Mouse (Mus musculus): Measurements from ENCODE around the gene Camk1d. TPM values are rescaled to one million over a fixed set of nuclear protein-coding genes. Genes with fewer than 3 reads are reported as not detected.
A peak's percentile ranks its signal among the peaks of the same experiment; 100 is the strongest.

Gene Camk1d
- polyA plus RNA-seq, 1 experiment = 1.6 TPM

GRCm38 (mm10) chr2:5420621-5421196, 293.6 kb downstream of the Camk1d start:
- H3K4me3 ChIP-seq (ENCODE audit: insufficient read depth, poor library complexity, severe bottlenecking) = no peak overlapping the region
- no peaks in the 10 kb centered on the region for H3K79me2 ChIP-seq (ENCODE audit: control insufficient read depth, insufficient read depth)
- no peaks in the 10 kb centered on the region for H3K79me3 ChIP-seq (ENCODE audit: low read depth)
- H3K27me3 ChIP-seq (ENCODE audit: control insufficient read depth, insufficient read depth, insufficient read length) = no peaks in the 10 kb centered on the region
- TF ChIP-seq MYOG (IDR thresholded peaks at IDR 0.05; ENCODE audit: control insufficient read depth, extremely low read depth, insufficient read length) (no peak), CEBPB (IDR thresholded peaks at IDR 0.05; ENCODE audit: low read depth) (no peak), USF1 (IDR thresholded peaks at IDR 0.05; ENCODE audit: low read depth) (no peak), CTCF (IDR thresholded peaks at IDR 0.05; ENCODE audit: control insufficient read depth, insufficient read depth, insufficient read length) (no peak), MYOD1 (IDR thresholded peaks at IDR 0.05; ENCODE audit: control insufficient read depth, insufficient read length, low read depth) (no peak), MAX (IDR thresholded peaks at IDR 0.05) (no peak), FOSL1 (IDR thresholded peaks at IDR 0.05; ENCODE audit: insufficient read depth, low read length, poor library complexity, severe bottlenecking) (no peak)
- H3K36me3 ChIP-seq (ENCODE audit: control insufficient read depth, insufficient read depth) = no peaks in the 10 kb centered on the region
- no peak overlapping the region for H3ac ChIP-seq (ENCODE audit: control insufficient read depth, insufficient read length, low read depth)

- no peaks in the 10 kb centered on the region for H3K79me3 ChIP-seq (ENCODE audit: low read depth)
Measured at GRCm38 (mm10) chr2:5418802-5419201, 295.5 kb downstream of the Camk1d start.

GRCm38 (mm10) chr2:5417158-5418032, 296.9 kb downstream of the Camk1d start:
- TF ChIP-seq MAX (IDR thresholded peaks at IDR 0.05) (no peak), USF1 (IDR thresholded peaks at IDR 0.05; ENCODE audit: low read depth) (no peak), FOSL1 (IDR thresholded peaks at IDR 0.05; ENCODE audit: insufficient read depth, low read length, poor library complexity, severe bottlenecking) (no peak), CEBPB (IDR thresholded peaks at IDR 0.05; ENCODE audit: low read depth) (no peak), MYOD1 (IDR thresholded peaks at IDR 0.05; ENCODE audit: control insufficient read depth, insufficient read length, low read depth) (no peak), CTCF (IDR thresholded peaks at IDR 0.05; ENCODE audit: control insufficient read depth, insufficient read depth, insufficient read length) (no peak), MYOG (IDR thresholded peaks at IDR 0.05; ENCODE audit: control insufficient read depth, extremely low read depth, insufficient read length) (no peak)
- Histone ChIP-seq H3K27me3 (ENCODE audit: control insufficient read depth, insufficient read depth, insufficient read length) (no peaks in the 10 kb centered on the region), H3K79me3 (ENCODE audit: low read depth) (no peaks in the 10 kb centered on the region)

More at GRCm38 (mm10) chr2:5418802-5419201, 295.5 kb downstream of the Camk1d start:
- H3K4me3 ChIP-seq (ENCODE audit: insufficient read depth, poor library complexity, severe bottlenecking) = no peak overlapping the region
- H3K79me2 ChIP-seq (ENCODE audit: control insufficient read depth, insufficient read depth) = no peaks in the 10 kb centered on the region
- no peaks in the 10 kb centered on the region for H3K27me3 ChIP-seq (ENCODE audit: control insufficient read depth, insufficient read depth, insufficient read length)
- H3ac ChIP-seq (ENCODE audit: control insufficient read depth, insufficient read length, low read depth) = no peak overlapping the region
- no peaks in the 10 kb centered on the region for H3K36me3 ChIP-seq (ENCODE audit: control insufficient read depth, insufficient read depth)
- TF ChIP-seq USF1 (IDR thresholded peaks at IDR 0.05; ENCODE audit: low read depth) (no peak), CEBPB (IDR thresholded peaks at IDR 0.05; ENCODE audit: low read depth) (no peak), CTCF (IDR thresholded peaks at IDR 0.05; ENCODE audit: control insufficient read depth, insufficient read depth, insufficient read length) (no peak), FOSL1 (IDR thresholded peaks at IDR 0.05; ENCODE audit: insufficient read depth, low read length, poor library complexity, severe bottlenecking) (no peak), MAX (IDR thresholded peaks at IDR 0.05) (no peak), MYOG (IDR thresholded peaks at IDR 0.05; ENCODE audit: control insufficient read depth, extremely low read depth, insufficient read length) (no peak), MYOD1 (IDR thresholded peaks at IDR 0.05; ENCODE audit: control insufficient read depth, insufficient read length, low read depth) (no peak)

GRCm38 (mm10) chr2:5411774-5412173, 302.5 kb downstream of the Camk1d start:
- TF ChIP-seq FOSL1 (IDR thresholded peaks at IDR 0.05; ENCODE audit: insufficient read depth, low read length, poor library complexity, severe bottlenecking) (no peak), CTCF (IDR thresholded peaks at IDR 0.05; ENCODE audit: control insufficient read depth, insufficient read depth, insufficient read length) (no peak), MAX (IDR thresholded peaks at IDR 0.05) (no peak), MYOD1 (IDR thresholded peaks at IDR 0.05; ENCODE audit: control insufficient read depth, insufficient read length, low read depth) (no peak), CEBPB (IDR thresholded peaks at IDR 0.05; ENCODE audit: low read depth) (no peak), USF1 (IDR thresholded peaks at IDR 0.05; ENCODE audit: low read depth) (no peak), MYOG (IDR thresholded peaks at IDR 0.05; ENCODE audit: control insufficient read depth, extremely low read depth, insufficient read length) (no peak)
- H3K27me3 ChIP-seq (ENCODE audit: control insufficient read depth, insufficient read depth, insufficient read length) = no peaks in the 10 kb centered on the region
- no peak overlapping the region for H3K4me3 ChIP-seq (ENCODE audit: insufficient read depth, poor library complexity, severe bottlenecking)

More at GRCm38 (mm10) chr2:5417158-5418032, 296.9 kb downstream of the Camk1d start:
- Histone ChIP-seq H3ac (ENCODE audit: control insufficient read depth, insufficient read length, low read depth) (no peak overlapping the region), H3K4me3 (ENCODE audit: insufficient read depth, poor library complexity, severe bottlenecking) (no peak overlapping the region), H3K79me2 (ENCODE audit: control insufficient read depth, insufficient read depth) (no peaks in the 10 kb centered on the region), H3K36me3 (ENCODE audit: control insufficient read depth, insufficient read depth) (no peaks in the 10 kb centered on the region)

GRCm38 (mm10) chr2:5403850-5404249, 310.5 kb downstream of the Camk1d start:
- H3K27me3 ChIP-seq (ENCODE audit: control insufficient read depth, insufficient read depth, insufficient read length) = no peaks in the 10 kb centered on the region
- H3K79me3 ChIP-seq (ENCODE audit: low read depth) = no peaks in the 10 kb centered on the region
- no peak overlapping the region for H3ac ChIP-seq (ENCODE audit: control insufficient read depth, insufficient read length, low read depth)
- no peak overlapping the region for H3K4me3 ChIP-seq (ENCODE audit: insufficient read depth, poor library complexity, severe bottlenecking)
- TF ChIP-seq MYOG (IDR thresholded peaks at IDR 0.05; ENCODE audit: control insufficient read depth, extremely low read depth, insufficient read length) = no peak
- TF ChIP-seq CTCF (IDR thresholded peaks at IDR 0.05; ENCODE audit: control insufficient read depth, insufficient read depth, insufficient read length) = peak; percentile 2
- no peak for TF ChIP-seq MYOD1 (IDR thresholded peaks at IDR 0.05; ENCODE audit: control insufficient read depth, insufficient read length, low read depth)
- TF ChIP-seq FOSL1 (IDR thresholded peaks at IDR 0.05; ENCODE audit: insufficient read depth, low read length, poor library complexity, severe bottlenecking) = no peak
- TF ChIP-seq CEBPB (IDR thresholded peaks at IDR 0.05; ENCODE audit: low read depth) = peak; percentile 73
- TF ChIP-seq USF1 (IDR thresholded peaks at IDR 0.05; ENCODE audit: low read depth) = no peak
- H3K79me2 ChIP-seq (ENCODE audit: control insufficient read depth, insufficient read depth) = no peaks in the 10 kb centered on the region
- no peaks in the 10 kb centered on the region for H3K36me3 ChIP-seq (ENCODE audit: control insufficient read depth, insufficient read depth)

More at GRCm38 (mm10) chr2:5411774-5412173, 302.5 kb downstream of the Camk1d start:
- Histone ChIP-seq H3ac (ENCODE audit: control insufficient read depth, insufficient read length, low read depth) (no peak overlapping the region), H3K36me3 (ENCODE audit: control insufficient read depth, insufficient read depth) (no peaks in the 10 kb centered on the region), H3K79me2 (ENCODE audit: control insufficient read depth, insufficient read depth) (no peaks in the 10 kb centered on the region), H3K79me3 (ENCODE audit: low read depth) (no peaks in the 10 kb centered on the region)
